Mouse (Mus musculus) CH12.LX (cell line): Measurements from ENCODE around the gene Cyth3. TPM values are rescaled to one million over a fixed set of nuclear protein-coding genes. Genes with fewer than 3 reads are reported as not detected.

Experiments used
- DNase-seq: peaks from one replicate; pipeline ENCODE4 v3.0.0-alpha.2; 2013; ENCODE audit errors: extremely low read depth
- H3K27ac ChIP-seq: 2 replicates; pipeline ENCODE4 v1.5.1; 2012; ENCODE audit warnings: low read depth, mild to moderate bottlenecking, control low read depth, moderate library complexity; ENCODE audit not compliant: insufficient read depth
- H3K27me3 ChIP-seq: replicated peaks from 2 replicates; pipeline ENCODE3; 2012; ENCODE audit warnings: inconsistent platforms
- H3K36me3 ChIP-seq, 2 experiments: replicated peaks in 1 of 2; 2 replicates each; pipeline versions ENCODE3 to v1.6.1; 2012; ENCODE audit warnings: inconsistent platforms in 1 of 2, low read length in 1 of 2, mild to moderate bottlenecking in 1 of 2, mixed read lengths in 1 of 2, moderate library complexity in 1 of 2; ENCODE audit not compliant: control insufficient read depth in 1 of 2, insufficient read depth in 1 of 2
- H3K4me1 ChIP-seq, 2 experiments: 2 replicates each; pipeline ENCODE4 v1.6.1; 2012; ENCODE audit warnings: inconsistent platforms in 1 of 2, moderate library complexity in 1 of 2; ENCODE audit not compliant: insufficient read depth in 2 of 2, control insufficient read depth in 1 of 2
- H3K4me2 ChIP-seq: 2 replicates; pipeline ENCODE4 v1.6.1; 2012; ENCODE audit warnings: low read depth, mild to moderate bottlenecking, control low read depth; ENCODE audit not compliant: poor library complexity, insufficient read depth, severe bottlenecking
- H3K4me3 ChIP-seq, 3 experiments: fragments of 150-350 bp in 1 of 3; sonication (generic) in 1 of 3; replicated peaks in 1 of 3; 2 replicates each; pipeline versions ENCODE3 to v1.5.1; 2011 to 2012; ENCODE audit warnings: low read depth in 2 of 3, low read length in 2 of 3, mild to moderate bottlenecking in 2 of 3, moderate library complexity in 2 of 3, control low read depth in 1 of 3, improper control_type of control experiment in 1 of 3, inconsistent platforms in 1 of 3, mixed read lengths in 1 of 3; ENCODE audit not compliant: poor library complexity in 1 of 3
- H3K79me2 ChIP-seq: replicated peaks from 2 replicates; pipeline ENCODE4 v1.6.1; 2012; ENCODE audit warnings: mild to moderate bottlenecking, moderate library complexity; ENCODE audit not compliant: control insufficient read depth, poor library complexity, insufficient read depth, severe bottlenecking; ENCODE audit errors: extremely low read depth
- H3K9ac ChIP-seq: 2 replicates; pipeline ENCODE4 v1.6.1; 2012; ENCODE audit warnings: low read depth, mild to moderate bottlenecking, control low read depth, moderate library complexity; ENCODE audit not compliant: insufficient read depth
- H3K9me3 ChIP-seq: replicated peaks from 2 replicates; pipeline ENCODE3; 2012; ENCODE audit warnings: low read length, inconsistent platforms, mixed read lengths
- CTCF ChIP-seq, 2 experiments: IDR thresholded peaks in 1 of 2; conservative IDR thresholded peaks in 1 of 2; 2 replicates each; pipeline ENCODE4 v1.5.1; 2011 to 2012; ENCODE audit warnings: low read depth in 2 of 2, low read length in 2 of 2, improper control_type of control experiment in 1 of 2, inconsistent platforms in 1 of 2, mild to moderate bottlenecking in 1 of 2, moderate library complexity in 1 of 2
- EP300 ChIP-seq: IDR thresholded peaks from 2 replicates; pipeline ENCODE4 v1.6.1; 2011; ENCODE audit warnings: low read length, improper control_type of control experiment
- ETS1 ChIP-seq: conservative IDR thresholded peaks from 2 replicates; pipeline ENCODE4 v1.6.1; 2012; ENCODE audit warnings: low read depth, mild to moderate bottlenecking, inconsistent platforms, low read length, improper control_type of control experiment, moderate library complexity
- HCFC1 ChIP-seq: IDR thresholded peaks from 2 replicates; pipeline ENCODE4 v1.6.1; 2012; ENCODE audit warnings: low read depth, mild to moderate bottlenecking, inconsistent platforms, low read length, improper control_type of control experiment
- IRF4 ChIP-seq: IDR thresholded peaks from 2 replicates; pipeline ENCODE4 v1.6.1; 2014; ENCODE audit warnings: low read depth, mild to moderate bottlenecking, inconsistent platforms, low read length, improper control_type of control experiment
- JUN ChIP-seq: IDR thresholded peaks from 2 replicates; pipeline ENCODE4 v1.6.1; 2011; ENCODE audit warnings: low read depth, mild to moderate bottlenecking, low read length, improper control_type of control experiment, moderate library complexity; ENCODE audit not compliant: insufficient read depth
- JUND ChIP-seq: conservative IDR thresholded peaks from 2 replicates; pipeline ENCODE4 v1.6.1; 2011; ENCODE audit warnings: low read depth, low read length, improper control_type of control experiment
- MXI1 ChIP-seq: IDR thresholded peaks from 2 replicates; pipeline ENCODE4 v1.6.1; 2011; ENCODE audit warnings: mild to moderate bottlenecking, low read depth, low read length, improper control_type of control experiment
- NELFE ChIP-seq: IDR thresholded peaks from 2 replicates; pipeline ENCODE4 v1.6.1; 2011; ENCODE audit warnings: low read depth, low read length, improper control_type of control experiment
- PAX5 ChIP-seq: IDR thresholded peaks from 2 replicates; pipeline ENCODE4 v1.6.1; 2012; ENCODE audit warnings: low read length, inconsistent platforms, mixed read lengths
- POLR2AphosphoS2 ChIP-seq: IDR thresholded peaks from 2 replicates; pipeline ENCODE4 v1.6.1; 2011; ENCODE audit warnings: low read depth, low read length, improper control_type of control experiment
- RAD21 ChIP-seq: IDR thresholded peaks from 2 replicates; pipeline ENCODE4 v1.6.1; 2011; ENCODE audit warnings: low read depth, mild to moderate bottlenecking, low read length, improper control_type of control experiment, moderate library complexity
- SIN3A ChIP-seq: IDR thresholded peaks from 2 replicates; pipeline ENCODE4 v1.6.1; 2012; ENCODE audit warnings: low read length, improper control_type of control experiment, inconsistent platforms
- SMC3 ChIP-seq: IDR thresholded peaks from 2 replicates; pipeline ENCODE4 v1.6.1; 2011; ENCODE audit warnings: low read depth, low read length, improper control_type of control experiment
- TCF12 ChIP-seq: IDR thresholded peaks from 2 replicates; pipeline ENCODE4 v1.6.1; 2014; ENCODE audit warnings: low read depth, mild to moderate bottlenecking, inconsistent platforms, low read length, improper control_type of control experiment
- UBTF ChIP-seq: IDR thresholded peaks from 2 replicates; pipeline ENCODE4 v1.6.1; 2012; ENCODE audit warnings: low read depth, mild to moderate bottlenecking, inconsistent platforms, low read length, improper control_type of control experiment, moderate library complexity
- USF1 ChIP-seq: IDR thresholded peaks from 2 replicates; pipeline ENCODE4 v1.6.1; 2014; ENCODE audit warnings: low read depth, mild to moderate bottlenecking, inconsistent platforms, low read length, improper control_type of control experiment
- USF2 ChIP-seq: conservative IDR thresholded peaks from 2 replicates; pipeline ENCODE4 v1.6.1; 2011; ENCODE audit warnings: low read depth, low read length, improper control_type of control experiment
- ZC3H11A ChIP-seq: IDR thresholded peaks from 2 replicates; pipeline ENCODE4 v1.6.1; 2012; ENCODE audit warnings: low read depth, mild to moderate bottlenecking, inconsistent platforms, low read length, improper control_type of control experiment
- dilution Hi-C: fragments of 300-500 bp; cut with MboI; formaldehyde crosslinking; loops from 2 replicates; pipeline ENCODE4 v1.14.3; 2020; ENCODE audit warnings: low sequenced_read_pairs; ENCODE audit not compliant: extremely low pct_unique_long_range_greater_than_20kb, extremely low pct_ligation_motif_present
- in situ Hi-C: fragments of 300-500 bp; cut with MboI; formaldehyde crosslinking; loops from 3 replicates; pipeline ENCODE4 v1.14.3; 2019; ENCODE audit warnings: low sequenced_read_pairs, low pct_ligation_motif_present, low pct_unique_long_range_greater_than_20kb, mixed read lengths
- polyA plus RNA-seq: library from polyadenylated mRNA; unstranded; fragments of >175 nt; gene quantifications from 2 replicates; pipeline ENCODE4 v1.2.1, GENCODE M21; 2012; ENCODE audit warnings: low read depth; ENCODE audit not compliant: insufficient read length
- total RNA-seq, 2 experiments: library from RNA; depleted of rRNA; stranded (reverse); fragments of 300-350 nt in 1 of 2; fragments of >200 nt in 1 of 2; gene quantifications; 2 replicates each; pipeline ENCODE4 v1.2.3; 2012 to 2014

The Cyth3 gene
- total and polyA plus RNA-seq, 3 experiments, result 3.3 to 5.4 (median 4.8) TPM

DNA sequence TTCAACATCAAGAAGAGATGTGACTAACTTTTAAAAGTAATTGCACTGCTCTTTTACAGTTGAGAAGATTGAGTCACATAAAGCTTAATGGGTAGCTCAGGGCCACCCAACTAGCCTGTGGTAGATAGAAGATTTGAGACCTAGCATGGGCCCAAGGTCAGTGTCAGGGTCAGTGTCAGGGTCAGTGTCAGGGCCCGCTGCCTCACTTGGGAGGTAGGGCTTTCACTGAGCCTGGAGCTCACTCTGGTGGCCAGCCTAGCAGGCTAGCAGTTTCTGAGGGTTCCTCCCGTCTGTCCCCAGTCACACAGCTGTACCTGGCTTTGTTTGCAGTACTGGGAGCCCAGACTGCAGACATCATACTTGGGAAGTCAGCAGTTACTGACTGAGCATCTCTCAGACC is 47.1 kb downstream of the Cyth3 start:
- TF ChIP-seq TCF12 (no peak), HCFC1 (no peak), JUN (no peak), IRF4 (no peak), CTCF (conservative IDR thresholded peaks at IDR 0.05 in 1 of 2, IDR thresholded peaks at IDR 0.05 in 1 of 2; ENCODE audit: low read depth in 2 of 2, low read length in 2 of 2) (0 out of 4 replicates have a peak, but pooled peaks of 1 of the 2 experiments have one; percentile 27), SMC3 (peak; percentile 32), POLR2AphosphoS2 (no peak), ZC3H11A (no peak), RAD21 (peak; percentile 45)
- TF ChIP-seq, all 38 proteins: peak for 3
- H3K36me3 ChIP-seq, result no peaks in the 10 kb centered on the region
- H3K9ac ChIP-seq, result no peak overlapping the region
- H3K27ac ChIP-seq, result no peak overlapping the region
- H3K9me3 ChIP-seq, result no peaks in the 10 kb centered on the region
- H3K4me1 ChIP-seq, result peaks cover 2 to 18% of the 10 kb centered on the region in 2 experiments; a peak in 3 of 4 replicates
- in situ Hi-C loops (no loop called here), dilution Hi-C loops (no loop called here)
- no peaks in the 10 kb centered on the region for H3K27me3 ChIP-seq
- no peak for DNase-seq
- H3K79me2 ChIP-seq, result no peaks in the 10 kb centered on the region
- H3K4me2 ChIP-seq, result no peak overlapping the region
- H3K4me3 ChIP-seq, result no peak overlapping the region

DNA sequence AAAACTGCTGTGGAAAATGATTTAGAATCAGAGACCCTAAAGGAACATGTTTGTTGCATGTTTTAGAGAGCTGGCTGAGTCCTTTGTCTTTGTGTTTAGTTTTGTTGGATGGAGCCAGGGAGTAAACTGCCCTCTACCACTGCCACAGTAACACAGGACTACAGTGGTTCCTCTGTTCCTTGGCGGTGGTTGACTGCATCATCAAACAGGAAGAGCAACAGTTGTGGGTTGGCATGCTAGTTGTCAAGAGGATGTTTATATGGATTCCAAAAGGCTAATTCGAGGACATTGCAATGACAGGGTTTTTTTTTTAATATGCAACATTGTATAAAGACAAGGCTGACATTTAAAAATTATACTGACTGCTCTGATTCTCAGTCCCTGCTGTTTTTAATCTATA is 47.6 kb downstream of the Cyth3 start:
- Histone ChIP-seq H3K4me3 (no peak overlapping the region), H3K27me3 (no peaks in the 10 kb centered on the region), H3K9me3 (no peaks in the 10 kb centered on the region), H3K9ac (no peak overlapping the region), H3K4me2 (no peak overlapping the region), H3K4me1 (peaks cover 2 to 18% of the 10 kb centered on the region in 2 experiments; a peak in 3 of 4 replicates), H3K27ac (no peak overlapping the region), H3K36me3 (no peaks in the 10 kb centered on the region), H3K79me2 (no peaks in the 10 kb centered on the region)
- no peak for TF ChIP-seq CTCF (conservative IDR thresholded peaks at IDR 0.05 in 1 of 2, IDR thresholded peaks at IDR 0.05 in 1 of 2; ENCODE audit: low read depth in 2 of 2, low read length in 2 of 2)
- no peak for TF ChIP-seq JUN
- no peak for TF ChIP-seq NELFE
- no peak for TF ChIP-seq USF2
- TF ChIP-seq JUND, result no peak
- no peak for TF ChIP-seq SIN3A
- no peak for TF ChIP-seq IRF4
- TF ChIP-seq PAX5, result no peak
- no peak for TF ChIP-seq MXI1
- TF ChIP-seq SMC3, result no peak
- TF ChIP-seq EP300, result no peak
- no peak for TF ChIP-seq USF1
- no peak for TF ChIP-seq UBTF
- TF ChIP-seq ETS1, result no peak
- no peak for DNase-seq
- dilution Hi-C loops (no loop called here), in situ Hi-C loops (no loop called here)
